Mouse (Mus musculus) adipose tissue, adult 10 weeks (tissue): Measurements from ENCODE around the gene Klhl24. TPM values are rescaled to one million over a fixed set of nuclear protein-coding genes. Genes with fewer than 3 reads are reported as not detected.

ENCODE experiments used
- polyA plus RNA-seq: library from polyadenylated mRNA; stranded (reverse); fragments of 350-450 nt; fragmentation: Illumina TruSeq; extraction: RNeasy Lipid Tissue Mini Kit (QIAGEN cat#74804); gene quantifications from one replicate; pipeline ENCODE4 v1.2.3, GENCODE M21; 2014; ENCODE audit warnings: low read depth, low replicate concordance

The Klhl24 gene
- polyA plus RNA-seq: 28.8 TPM

GRCm38 (mm10) chr16:20097069-20097710 is at the start of gene Klhl24:
Gene Klhl24 (plus strand): TSS chr16:20097542.

GRCm38 (mm10) chr16:20140772-20141531 is 43.6 kb downstream of the Klhl24 start, which contains the start of gene Yeats2:
Gene Yeats2 (plus strand): TSS chr16:20141063.

Other genes with a start within 250 kb of the Klhl24 start
- gene Klhl6, start 114.5 kb upstream of the Klhl24 start, polyA plus RNA-seq: 3.6 TPM
- 27.6 TPM for gene Yeats2, start 43.5 kb downstream of the Klhl24 start, polyA plus RNA-seq
- gene Map6d1, start 143.8 kb downstream of the Klhl24 start, polyA plus RNA-seq: 0.09 TPM
- gene Parl, start 204.8 kb downstream of the Klhl24 start, polyA plus RNA-seq: 56.0 TPM
- gene Cyp2ab1, start 227.9 kb downstream of the Klhl24 start, polyA plus RNA-seq: 1.8 TPM